Mouse (Mus musculus): ENCODE measurements around the gene Meox2. TPM values are rescaled to one million over a fixed set of nuclear protein-coding genes. Genes with fewer than 3 reads are reported as not detected.

The Meox2 gene
- total RNA-seq, 1 experiment, result 0.31 TPM

Other genes starting within 250 kb of the Meox2 start
- gene Agmo, start 133.1 kb downstream of the Meox2 start, total RNA-seq (2012; rRNA removed), result not detected in 2 replicates